Mouse (Mus musculus) lung, postnatal 14 days (tissue): ENCODE measurements around the gene Otop1.

Experiments
- DNase-seq: peaks from one replicate; pipeline ENCODE4 v3.0.0; 2021

Otop1 gene

DNA sequence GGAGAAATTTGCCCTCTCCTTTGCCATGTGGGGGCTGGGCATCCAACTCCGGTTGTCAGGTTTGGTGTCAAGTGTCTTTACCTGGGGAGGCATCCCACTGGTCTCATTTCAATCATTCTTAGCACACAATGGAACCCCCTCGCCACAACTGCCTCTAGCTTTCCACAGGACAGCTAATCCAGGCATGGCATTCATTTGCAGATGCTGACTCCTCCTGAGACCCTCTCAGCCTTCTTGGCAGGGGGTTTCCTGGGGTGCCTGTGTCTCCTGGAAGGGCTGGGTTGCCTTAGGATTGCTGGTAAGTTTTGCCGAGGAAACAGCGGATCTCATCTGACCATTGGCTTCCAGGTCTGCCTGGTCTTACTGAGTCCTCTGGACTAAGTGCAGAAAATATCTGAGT lies at the start of gene Otop1:
Gene Otop1 (plus strand): TSS at position 202 of the 400 bp plus-strand sequence.
- DNase-seq = no peak

DNA sequence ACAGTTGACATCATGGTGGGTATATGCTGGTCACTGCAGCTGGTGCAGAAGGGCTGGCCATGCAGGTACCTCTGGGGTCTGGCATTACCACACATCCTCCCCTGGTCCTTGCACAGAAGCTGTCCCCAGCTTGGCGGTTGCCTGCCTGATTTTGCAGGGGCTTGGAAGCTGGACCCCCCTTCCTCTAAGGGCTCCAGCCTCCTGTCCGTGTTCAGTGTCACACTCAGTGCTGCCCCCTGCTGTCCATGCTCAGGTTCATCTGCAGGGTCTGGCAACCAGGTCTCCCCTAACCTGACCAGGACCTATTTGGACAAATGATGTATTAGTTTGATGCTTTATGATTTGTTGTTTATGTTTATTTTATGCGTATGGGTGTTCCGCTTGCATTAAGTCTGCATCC lies 40.4 kb upstream of the Otop1 start:
- DNase-seq = peak; percentile 56

DNA sequence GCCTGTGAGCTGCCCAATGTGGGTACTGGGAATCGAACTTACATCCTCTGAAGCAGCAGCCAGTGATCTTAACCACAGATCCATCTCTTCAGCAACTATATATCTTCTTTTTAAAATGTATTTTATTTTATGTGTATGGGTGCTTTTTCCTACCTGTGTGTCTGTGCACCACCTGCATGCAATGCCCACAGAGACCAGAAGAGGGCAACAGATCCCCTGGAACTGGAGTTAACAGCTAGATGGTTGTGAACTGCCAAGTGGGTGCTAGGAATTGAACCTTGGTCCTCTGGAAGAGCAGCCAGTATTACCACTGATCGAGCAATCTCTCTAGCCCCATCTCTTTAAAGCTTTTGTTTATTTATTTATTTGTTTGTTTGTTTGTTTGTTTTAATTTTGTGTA lies 39.1 kb upstream of the Otop1 start:
- no peak for DNase-seq

DNA sequence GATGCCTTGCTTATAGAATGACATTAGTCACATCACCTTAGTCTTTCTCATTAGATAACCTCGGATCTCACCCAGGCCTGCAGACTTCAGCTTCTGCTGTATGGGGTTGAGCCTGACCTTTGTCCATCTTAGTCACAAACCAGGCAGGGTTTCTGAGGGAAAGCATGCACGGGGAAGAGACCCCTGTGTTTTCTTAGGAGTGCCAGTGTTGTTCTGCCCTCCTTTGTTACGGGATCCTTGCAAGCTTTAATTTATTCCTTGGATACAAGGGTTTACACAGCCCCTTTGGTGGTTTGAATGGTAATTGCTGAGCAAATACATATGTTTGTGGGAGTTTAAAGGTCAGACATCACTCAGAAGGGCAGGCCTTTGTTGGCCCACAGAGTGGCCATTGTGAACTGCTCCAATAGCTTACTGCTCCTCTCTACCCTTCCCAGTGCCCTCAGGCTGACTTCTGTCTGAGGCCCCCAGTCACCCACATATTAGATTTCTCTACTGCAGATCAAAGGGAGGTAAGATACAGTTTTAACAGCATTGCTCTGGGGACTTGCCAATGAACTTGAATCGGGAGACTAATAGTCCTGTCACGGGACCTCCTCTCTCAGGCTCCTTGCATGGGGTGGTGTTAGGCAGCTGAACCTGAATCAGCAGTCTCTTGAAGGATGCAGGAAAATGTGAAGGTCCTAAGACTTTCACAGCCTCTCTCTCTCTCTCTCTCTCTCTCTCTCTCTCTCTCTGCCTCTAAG lies 34.9 kb upstream of the Otop1 start:
- DNase-seq = no peak

DNA sequence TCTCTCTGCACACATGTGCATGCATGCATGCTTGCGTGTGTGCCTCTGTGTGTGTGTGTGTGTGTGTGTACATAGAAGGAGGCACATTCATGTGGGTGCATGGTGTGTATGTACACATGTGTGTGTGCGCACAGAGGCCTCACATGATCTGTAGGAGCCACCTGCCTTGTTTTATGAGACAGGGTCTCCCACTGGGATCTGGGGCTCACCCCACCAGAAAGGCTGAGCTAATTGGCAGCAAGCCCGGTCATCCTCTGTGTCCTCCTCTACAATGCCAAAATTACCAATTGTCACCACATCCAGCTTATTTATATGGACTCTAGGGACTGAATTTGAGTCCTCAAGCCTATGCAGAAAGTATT lies 34.3 kb upstream of the Otop1 start:
- no peak for DNase-seq

DNA sequence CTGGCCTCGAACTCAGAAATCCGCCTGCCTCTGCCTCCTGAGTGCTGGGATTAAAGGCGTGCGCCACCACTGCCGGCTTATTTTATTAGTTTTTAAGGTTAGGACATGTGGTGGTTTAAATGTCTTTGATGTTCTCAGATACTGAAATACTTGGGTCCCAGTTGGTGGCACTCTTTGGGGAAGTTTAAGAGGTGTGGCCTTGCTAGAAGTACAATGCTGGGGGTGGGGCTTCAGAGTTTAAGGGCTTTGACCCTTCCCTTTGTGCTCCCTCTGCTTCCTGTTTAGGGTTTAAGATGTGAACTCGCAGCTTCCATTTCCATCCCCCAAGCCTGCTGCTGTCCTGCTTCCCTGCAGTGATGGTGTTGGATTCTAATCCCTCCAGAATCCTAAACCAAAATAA lies 33.8 kb upstream of the Otop1 start:
- DNase-seq = no peak

DNA sequence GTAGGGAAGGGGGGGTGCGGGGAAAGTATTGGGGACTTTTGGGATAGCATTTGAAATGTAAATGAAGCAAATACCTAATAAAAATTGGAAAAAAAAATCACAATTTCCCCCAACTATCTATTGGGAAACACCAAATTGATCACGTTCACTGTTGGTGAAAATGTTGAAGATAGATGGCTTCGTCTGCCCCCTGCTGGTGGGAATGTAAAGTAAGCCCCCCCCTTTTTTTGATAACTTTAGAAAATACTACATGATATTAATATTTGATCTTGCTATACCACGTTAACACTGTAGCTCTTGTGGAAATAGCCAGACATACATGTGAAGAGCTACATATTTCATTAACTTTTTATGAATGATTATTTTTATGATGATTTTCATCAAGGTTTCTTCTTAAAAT lies 20.6 kb upstream of the Otop1 start:
- DNase-seq = no peak

DNA sequence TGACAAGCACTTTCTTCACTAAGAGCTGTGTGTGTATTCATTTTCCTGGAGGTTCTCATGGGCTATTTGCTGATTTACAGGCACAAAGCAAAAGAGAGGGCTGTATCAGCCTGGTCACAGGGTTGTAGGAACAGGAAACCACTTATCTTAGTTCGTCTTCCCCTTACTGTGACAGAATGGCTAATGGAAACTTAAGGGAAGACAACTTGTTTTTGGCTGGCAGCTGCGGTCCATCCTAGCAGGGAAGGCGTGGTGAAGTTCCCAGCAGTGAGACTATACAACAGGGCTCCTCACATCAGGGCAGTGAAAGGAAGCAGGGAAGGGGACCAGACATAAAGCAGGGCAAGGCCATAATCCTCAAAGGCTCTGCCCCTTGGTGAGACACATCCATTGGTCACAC lies 20.1 kb upstream of the Otop1 start:
- DNase-seq = no peak

DNA sequence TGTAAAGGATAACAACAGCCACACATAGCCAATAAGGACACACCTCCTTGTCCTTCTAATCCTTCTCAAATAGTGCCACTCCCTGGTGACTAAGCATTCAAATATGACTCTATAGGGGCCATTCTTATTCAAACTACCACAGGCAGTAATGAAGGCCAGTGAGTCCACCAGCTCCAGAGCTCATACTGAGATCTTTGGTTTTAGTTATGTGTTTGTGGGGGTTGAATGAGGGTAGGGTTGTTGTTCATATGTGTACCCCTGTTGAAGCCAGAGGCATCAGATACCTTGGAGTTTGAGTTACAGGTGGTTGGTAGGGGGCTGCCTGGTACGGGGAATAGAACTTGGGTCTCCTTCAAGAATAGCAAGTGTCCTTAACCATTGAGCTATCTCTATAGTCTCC lies 19.2 kb upstream of the Otop1 start:
- DNase-seq = no peak

DNA sequence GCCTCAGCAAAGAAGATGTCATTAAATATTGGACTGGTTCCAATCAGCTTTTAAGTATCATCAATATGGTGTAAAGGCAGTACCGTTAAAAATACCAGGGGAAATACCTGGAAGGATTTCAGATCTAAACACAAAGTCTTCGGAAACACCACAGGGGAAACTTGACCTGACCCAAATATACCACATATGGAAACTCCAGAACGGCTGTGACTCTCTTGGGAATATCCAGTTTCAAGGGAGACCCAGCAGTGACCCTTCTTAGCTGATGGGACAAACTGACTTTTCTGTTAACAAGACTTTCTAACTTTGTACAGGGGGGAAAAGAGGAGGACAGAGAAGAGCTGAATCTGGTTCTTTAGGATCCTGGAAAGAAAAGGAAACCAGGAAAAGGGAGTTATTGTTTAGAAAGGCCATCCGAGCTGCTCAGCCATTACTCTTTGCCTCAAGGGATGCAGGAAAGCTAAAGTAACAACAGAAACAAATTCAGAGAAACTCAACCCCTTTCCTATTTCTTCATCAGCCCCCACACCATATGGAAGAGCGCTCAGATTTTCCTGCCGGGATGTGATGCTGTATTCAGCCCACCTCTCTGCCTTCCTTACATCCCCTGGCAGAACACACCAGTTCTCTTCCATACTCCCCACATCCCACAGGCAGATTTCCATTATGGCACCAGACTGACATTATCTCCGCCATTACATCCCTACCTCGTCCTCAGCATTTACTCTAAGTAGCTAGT lies 17.6 kb upstream of the Otop1 start:
- DNase-seq = no peak

DNA sequence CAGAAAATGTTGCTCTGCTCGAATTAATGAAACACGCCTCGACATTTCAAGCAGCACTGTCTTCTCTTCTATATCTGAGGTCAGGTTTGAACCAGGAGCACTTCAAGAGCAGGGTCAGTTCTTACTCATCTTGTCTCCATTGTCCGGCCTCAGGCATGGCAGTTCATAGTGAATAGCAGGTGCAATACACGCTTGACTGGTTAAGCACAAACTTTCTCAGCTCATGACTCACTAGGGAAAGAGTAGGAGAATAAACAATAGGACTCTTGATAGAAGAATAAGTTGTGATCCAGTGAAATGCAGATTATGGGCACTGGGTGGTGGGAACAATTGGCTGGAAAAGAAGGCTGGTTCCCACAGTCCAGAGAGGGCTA lies 17.0 kb upstream of the Otop1 start:
- DNase-seq = no peak

DNA sequence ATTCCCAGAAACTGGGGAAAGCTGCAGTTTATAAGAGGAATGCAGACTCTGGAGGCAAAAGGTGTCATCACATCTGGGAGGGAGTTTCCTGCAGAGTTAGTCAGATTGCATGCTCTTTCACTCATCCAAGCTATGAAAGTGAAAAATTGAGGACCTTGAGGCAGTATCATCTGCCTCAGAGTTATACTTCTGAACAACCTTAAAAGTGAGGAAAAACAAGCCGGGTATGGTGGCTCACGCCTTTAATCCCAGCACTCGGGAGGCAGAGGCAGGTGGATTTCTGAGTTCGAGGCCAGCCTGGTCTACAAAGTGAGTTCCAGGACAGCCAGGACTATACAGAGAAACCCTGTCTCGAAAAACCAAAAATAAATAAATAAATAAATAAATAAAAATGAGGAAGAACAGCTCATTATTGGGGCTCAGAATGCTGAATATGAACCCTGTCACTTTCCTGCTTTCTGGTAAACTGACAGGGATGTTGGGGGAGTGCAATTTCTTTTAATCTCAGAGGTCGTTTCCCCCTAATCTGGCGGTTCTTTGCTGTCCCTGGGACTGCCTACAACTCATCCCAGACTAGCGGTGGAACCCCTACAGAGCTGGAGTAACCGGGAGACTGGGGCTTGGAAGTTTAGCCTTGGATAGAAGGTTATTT lies 16.2 kb upstream of the Otop1 start:
- DNase-seq = no peak

DNA sequence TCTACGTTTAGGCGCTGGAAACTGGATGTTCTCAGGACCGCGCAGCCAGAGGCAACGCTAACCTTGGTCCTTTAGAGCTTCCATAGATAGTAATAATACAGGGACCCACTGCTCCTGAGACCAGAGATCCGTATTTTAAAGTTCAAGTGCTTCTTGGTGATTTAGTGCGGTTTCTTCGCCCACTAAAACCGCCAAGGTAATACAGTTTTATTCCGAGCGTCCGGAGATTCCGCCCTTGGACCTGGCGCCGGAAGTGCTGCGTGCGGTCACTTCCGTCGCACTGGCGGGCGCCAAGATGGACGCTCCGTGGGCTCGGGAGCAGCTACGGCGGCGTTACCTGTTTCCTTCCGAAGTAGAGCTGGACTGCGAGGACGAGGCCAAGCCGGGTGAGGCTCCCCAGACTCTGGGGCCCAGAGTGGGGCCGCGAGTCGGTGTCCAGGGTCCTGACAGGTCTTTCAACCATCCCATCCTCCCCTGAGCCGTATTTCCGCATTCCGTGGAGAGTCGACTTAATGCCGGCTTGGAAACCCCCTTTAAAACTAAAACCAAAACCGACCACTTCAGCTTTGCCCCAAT lies 15.6 kb upstream of the Otop1 start, which contains the start of gene Tmem128:
Gene Tmem128 (plus strand): TSS at position 79 of the 576 bp plus-strand sequence.
- peak; percentile 66 for DNase-seq

DNA sequence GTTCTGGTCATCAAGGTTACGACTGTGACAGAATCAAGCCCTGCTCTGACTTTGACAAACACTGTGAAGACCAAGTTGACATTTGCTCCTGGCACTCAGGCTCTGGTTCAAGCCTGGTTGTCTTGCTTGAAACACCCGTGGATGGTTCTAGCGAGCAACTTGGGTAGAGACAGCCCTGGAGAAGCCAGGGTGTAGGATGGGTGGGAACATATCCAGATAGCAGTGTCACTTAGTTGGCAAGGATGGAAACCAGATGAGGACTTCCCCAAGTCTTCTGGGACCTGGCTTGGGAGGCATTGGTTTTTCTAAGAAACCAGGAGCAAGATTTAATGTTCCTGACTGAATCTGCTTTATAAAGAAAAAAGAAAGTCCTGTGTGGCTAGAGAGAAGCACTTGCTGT lies 4.8 kb upstream of the Otop1 start:
- no peak for DNase-seq

DNA sequence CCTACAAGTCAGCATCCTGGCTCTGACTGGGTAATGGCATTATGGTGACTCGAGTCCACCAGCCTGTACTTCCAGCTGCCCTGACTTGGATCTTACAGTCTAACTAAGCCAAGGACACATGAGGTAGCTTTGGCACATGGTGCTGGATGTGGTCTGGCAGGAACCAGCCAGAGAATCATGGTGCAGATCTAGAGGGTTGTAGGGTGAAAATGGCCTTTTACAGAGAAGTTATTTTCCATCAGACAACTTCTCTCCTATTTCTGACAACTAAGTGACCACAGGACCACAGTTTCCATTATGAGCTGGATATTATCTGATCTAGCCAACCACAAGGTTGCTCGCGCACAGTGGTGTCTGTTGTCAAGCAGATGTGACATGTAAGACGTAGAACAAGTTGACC lies 1.9 kb upstream of the Otop1 start:
- no peak for DNase-seq

DNA sequence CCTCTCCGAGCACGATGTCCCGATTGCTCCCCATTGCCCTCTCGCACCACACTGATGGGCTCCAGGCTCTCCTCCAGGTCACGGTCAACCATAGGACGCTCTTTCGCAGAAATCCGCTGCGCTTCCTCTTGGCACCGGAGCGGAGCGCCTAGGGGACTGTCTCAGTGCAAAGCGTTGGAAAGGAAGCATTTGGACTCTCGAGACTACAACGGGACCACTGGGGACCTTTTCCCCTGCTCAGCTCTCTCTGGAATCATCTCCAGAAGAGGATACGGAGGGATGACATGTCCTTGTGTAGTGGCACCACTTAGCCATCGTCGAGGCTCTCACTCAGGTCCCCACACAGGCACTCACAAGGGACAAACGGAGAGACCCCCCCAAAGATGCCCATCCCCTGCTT lies 679 bp downstream of the Otop1 start:
- no peak for DNase-seq

DNA sequence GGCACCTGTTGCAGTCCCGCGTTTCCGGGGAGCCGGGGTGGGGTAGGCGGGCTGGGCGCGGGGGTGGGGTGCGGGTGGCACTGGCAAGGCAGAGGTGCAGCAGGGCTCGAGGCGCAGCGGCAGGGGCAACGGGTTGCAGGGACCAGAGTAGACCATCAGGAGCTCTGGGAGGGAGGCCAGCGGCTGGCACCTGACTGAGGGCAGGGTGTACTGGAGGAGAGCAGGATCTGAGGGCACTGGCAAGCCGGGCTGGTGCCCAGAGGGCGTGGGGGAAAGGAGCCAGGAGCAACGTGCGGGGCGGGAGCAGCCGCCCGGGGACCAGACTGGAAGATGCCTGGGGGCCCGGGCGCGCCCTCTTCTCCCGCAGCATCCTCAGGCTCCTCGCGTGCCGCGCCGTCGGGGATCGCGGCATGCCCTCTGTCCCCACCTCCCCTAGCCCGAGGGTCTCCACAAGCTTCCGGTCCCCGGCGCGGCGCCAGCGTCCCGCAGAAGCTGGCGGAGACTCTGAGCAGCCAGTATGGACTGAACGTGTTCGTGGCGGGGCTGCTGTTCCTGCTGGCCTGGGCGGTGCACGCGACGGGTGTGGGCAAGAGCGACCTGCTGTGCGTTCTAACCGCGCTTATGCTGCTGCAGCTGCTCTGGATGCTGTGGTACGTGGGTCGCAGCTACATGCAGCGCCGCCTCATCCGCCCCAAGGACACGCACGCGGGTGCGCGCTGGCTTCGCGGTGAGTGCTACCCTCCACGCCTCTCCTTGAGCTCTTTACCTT lies 1.5 kb downstream of the Otop1 start:
- no peak for DNase-seq

DNA sequence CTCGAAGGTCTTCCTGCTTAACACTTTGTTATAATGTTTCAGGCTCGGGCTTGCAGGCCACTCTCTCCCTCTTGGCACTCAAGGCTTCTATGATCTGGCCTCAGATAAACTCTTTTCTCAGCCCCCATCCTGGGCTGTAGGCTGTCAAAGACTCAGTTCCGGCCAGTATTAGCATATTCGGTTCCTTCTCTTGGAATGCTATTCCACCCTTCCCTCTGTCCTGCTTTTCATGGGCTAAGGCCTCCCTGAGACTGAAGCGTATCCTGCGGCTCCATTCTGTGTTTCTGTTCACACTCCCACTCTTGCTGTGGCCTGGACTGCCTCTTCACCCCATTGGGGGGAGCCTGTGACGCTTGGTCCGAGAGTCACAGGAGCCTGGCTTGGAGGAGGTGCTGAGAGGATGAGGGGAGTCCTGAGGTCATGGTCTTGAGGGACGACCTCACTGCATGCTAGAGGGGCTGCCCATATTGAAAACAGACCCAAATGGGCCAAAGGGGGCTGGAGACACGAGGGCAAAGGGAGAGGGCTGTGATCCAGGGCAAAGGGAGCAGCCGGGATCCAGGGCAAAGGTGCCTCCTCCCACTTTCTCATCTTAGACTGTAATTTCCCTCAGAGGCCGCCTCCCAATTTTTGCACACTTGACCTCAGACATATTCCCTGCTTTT lies 2.3 kb downstream of the Otop1 start:
- no peak for DNase-seq

DNA sequence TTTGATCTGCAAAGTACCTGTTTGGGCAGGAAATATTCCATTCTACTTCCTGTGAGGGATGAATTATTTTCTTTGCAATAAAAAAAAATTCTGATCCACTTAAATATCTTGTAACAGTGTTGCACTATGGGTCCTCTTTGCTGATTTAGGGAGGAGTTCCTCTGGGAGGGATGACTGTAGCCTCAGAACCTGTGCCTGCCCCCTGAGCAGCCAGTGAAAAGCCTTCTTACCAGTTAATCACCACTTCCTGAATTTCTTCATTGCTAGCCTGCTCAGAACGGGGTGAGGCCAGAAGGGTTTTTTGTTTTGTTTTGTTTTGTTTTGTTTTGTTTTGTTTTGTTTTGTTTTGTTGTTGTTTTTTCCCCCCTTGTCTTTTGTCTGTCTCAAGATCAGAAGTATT lies 4.3 kb downstream of the Otop1 start:
- DNase-seq = no peak

DNA sequence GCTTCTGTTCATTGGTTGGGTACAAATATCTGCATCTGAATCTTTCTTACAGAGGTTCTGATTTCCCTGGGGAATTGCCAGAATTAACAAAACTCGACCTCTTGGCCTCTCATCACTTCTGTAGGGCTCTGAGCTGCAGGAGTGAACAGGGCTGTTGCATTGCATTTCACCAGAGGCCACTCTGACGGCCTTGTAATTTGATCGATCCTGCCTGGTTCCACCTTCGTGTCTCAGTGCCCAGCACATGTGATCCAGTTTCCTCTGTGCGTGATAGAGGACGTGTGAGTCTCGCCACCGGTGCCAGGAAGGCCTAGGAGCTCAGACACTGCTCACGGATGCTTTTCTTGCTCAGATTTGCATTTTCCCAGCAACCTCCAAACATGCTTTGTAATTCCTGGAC lies 10.0 kb downstream of the Otop1 start:
- DNase-seq = no peak

DNA sequence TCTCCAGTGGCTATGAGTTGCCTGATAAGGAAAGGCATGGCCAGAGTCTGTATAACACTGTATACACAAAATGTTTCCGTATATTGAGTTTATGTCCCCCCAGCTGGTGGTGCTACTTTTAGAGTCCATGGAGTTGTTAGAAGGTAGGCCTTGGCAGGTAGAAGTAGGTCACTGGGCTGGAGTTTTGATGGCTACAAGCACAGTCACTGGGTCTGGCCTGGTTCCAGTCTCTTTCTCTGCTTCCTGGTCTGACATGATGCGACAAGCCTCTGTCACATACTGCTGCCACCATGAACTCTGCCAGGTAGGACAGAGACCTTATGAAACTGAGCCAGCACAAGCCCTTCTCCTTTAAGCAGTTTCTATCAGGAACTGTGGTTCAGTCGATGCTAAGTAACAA lies 12.7 kb downstream of the Otop1 start:
- DNase-seq = no peak

DNA sequence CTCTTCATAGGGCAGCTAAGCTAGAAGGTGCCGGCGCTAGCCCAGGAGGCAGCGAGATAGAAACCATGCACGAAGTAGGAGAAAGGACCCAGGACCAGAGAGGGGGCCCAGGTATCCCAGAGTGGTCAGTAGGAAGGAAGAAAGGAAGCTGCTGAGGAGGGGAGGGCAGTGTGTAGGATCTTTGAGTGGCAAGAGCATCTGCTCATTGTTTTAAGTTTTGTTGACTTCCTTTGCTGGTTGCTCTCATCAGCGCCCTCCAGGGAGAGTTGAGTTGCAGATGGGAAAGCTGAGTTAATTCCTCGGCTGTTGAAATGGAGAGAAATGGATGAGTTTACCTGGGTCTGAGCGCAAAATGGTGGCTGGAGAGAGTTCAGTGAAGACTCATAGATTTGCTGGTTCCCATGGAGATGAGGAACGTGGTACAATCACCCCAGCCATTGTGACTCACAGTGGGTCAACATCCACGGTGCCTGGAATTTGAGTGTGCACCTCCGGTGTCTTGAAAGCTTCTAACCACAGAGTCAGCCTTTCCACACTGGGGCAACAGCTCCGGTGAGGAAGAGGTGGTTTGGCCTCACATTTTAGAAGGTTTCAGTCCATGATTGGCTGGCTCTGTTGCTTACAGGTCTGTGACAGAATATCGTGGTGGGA lies 26.1 kb downstream of the Otop1 start:
- no peak for DNase-seq
